Mouse (Mus musculus) erythroblast, embryonic 14.5 days (primary cell): Measurements from ENCODE around the gene Atp6v0a4.

Source experiments
- GATA1 ChIP-seq: IDR thresholded peaks from 2 replicates; pipeline ENCODE4 v1.6.1; 2012; ENCODE audit warnings: low read length, inconsistent platforms, mixed read lengths
- TAL1 ChIP-seq: IDR thresholded peaks from 3 replicates; pipeline ENCODE4 v1.6.1; 2012; ENCODE audit warnings: low read length, inconsistent platforms, mixed read lengths

DNA sequence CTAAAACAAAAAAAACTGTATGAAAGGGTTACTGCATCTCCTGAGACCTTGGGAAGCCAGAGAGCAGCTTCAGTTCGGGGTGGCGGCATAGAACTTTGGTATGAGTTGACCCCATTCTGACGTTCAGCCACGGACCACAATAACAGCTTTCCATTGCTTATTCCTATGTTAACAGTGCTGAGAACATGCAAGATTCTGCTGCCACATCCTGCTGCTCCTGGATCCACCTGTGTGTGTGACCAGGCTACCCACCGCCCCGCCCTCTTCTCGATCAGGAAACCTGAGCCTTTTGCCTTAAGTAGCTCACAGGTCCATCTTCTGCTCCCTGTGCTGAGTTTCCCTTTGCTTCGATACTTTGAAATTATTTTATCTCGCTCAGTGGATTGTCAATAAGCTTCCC lies 18.5 kb downstream of the Atp6v0a4 start:
- TF ChIP-seq GATA1 (no peak), TAL1 (no peak)
